In the genomic region with DNA sequence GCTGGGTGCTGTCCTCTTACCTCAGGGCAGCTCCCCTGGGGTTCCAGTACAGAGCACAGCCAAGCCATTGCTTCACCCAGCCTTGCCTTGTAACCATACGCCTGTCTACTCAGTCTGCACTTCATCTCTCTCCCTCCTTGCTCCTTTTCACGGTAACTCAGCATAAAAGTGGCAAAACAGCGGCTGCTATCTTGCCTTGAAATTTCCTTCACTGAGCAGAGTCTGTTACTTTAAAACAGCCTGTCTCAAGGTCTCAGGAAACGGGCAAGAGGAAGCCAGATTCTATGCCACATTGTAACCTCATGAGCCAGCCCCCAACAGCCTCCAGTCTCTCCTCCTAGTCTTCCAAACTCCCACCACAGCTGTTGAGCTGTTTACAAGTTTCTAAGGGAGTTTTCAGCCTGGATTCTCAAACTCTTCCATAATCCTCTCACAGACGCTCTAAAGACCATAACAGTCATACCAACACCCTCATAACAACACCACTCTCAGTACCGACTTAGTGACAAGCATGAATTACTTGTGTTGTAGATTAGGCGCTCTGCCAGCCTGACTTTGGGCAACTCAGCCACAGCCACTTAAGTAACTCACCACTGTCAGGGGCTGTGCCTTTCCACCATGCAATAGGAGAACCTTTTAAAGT, we compare ENCODE assay signal across 9 mouse cellular contexts. TPM values are rescaled to one million over a fixed set of nuclear protein-coding genes. Genes with fewer than 3 reads are reported as not detected.
A peak's percentile ranks its signal among the peaks of the same experiment; 100 is the strongest.
DNase-seq lines count a peak whose midpoint lies in the region; ATAC-seq lines count a peak whose summit lies in the region.
"Had no signal": no experiment of that assay in that cellular context is flagged by ENCODE, and none has a peak within 500 bp of the region (broad histone marks: within the 10 kb centered on the region; RNA-seq: fewer than 3 reads in every experiment).

No protein-coding gene starts in this region.

- H3K27ac ChIP-seq in heart, embryonic 16.5 days (ENCODE audit: low read length) = peak overlapping the region; percentile 37
- no peak overlapping the region for H3K27ac ChIP-seq in midbrain, embryonic 16.5 days (ENCODE audit: low read length)
- H3K27ac ChIP-seq: midbrain, embryonic 12.5 days had no signal

- peaks cover 17% of the 10 kb centered on the region for H3K4me1 ChIP-seq in heart, embryonic 16.5 days (ENCODE audit: control insufficient read depth, insufficient read depth, low read length)
- no peaks in the 10 kb centered on the region for H3K4me1 ChIP-seq in midbrain, embryonic 16.5 days (ENCODE audit: control insufficient read depth, insufficient read depth, low read length)

- peak; percentile 59 for ATAC-seq in heart, embryonic 16.5 days (replicated peaks; ENCODE audit: extremely low read depth, insufficient read depth, low FRiP score)
- ATAC-seq in midbrain, embryonic 16.5 days = no peak

- H3K4me2 ChIP-seq in heart, embryonic 16.5 days (ENCODE audit: low read depth, low read length) = peak overlapping the region; percentile 24; the same call in 1 of the 2 replicates
- no peak overlapping the region for H3K4me2 ChIP-seq in midbrain, embryonic 16.5 days (ENCODE audit: low read length)
- H3K4me2 ChIP-seq: midbrain, embryonic 12.5 days had no signal

- peaks cover 10% of the 10 kb centered on the region for H3K36me3 ChIP-seq in heart, embryonic 16.5 days (ENCODE audit: control insufficient read depth, insufficient read depth)
- H3K36me3 ChIP-seq in midbrain, embryonic 16.5 days (ENCODE audit: control insufficient read depth, insufficient read depth, low read length) = no peaks in the 10 kb centered on the region

- no peak overlapping the region for H3K4me3 ChIP-seq in heart, embryonic 16.5 days (ENCODE audit: low read length)
- no peak overlapping the region for H3K4me3 ChIP-seq in midbrain, embryonic 16.5 days (ENCODE audit: low read depth, low read length)
- H3K4me3 ChIP-seq: midbrain, embryonic 12.5 days had no signal

- no peaks in the 10 kb centered on the region for H3K27me3 ChIP-seq in heart, embryonic 16.5 days (ENCODE audit: control insufficient read depth, insufficient read depth, low read length)
- H3K27me3 ChIP-seq in midbrain, embryonic 16.5 days (ENCODE audit: control insufficient read depth, insufficient read depth, low read depth, low read length) = no peaks in the 10 kb centered on the region
- H3K27me3 ChIP-seq: midbrain, embryonic 12.5 days had no signal

- WGBS in heart, embryonic 16.5 days = 19% methylated on average over 7 of the region's 7 CpGs
- WGBS in midbrain, embryonic 16.5 days = 66% methylated on average over 7 of the region's 7 CpGs

- no peaks in the 10 kb centered on the region for H3K9me3 ChIP-seq in heart, embryonic 16.5 days (replicated peaks; ENCODE audit: control insufficient read depth, low read length)
- no peaks in the 10 kb centered on the region for H3K9me3 ChIP-seq in midbrain, embryonic 16.5 days (replicated peaks; ENCODE audit: control insufficient read depth, low read length, poor library complexity, severe bottlenecking)
- H3K9me3 ChIP-seq: midbrain, embryonic 12.5 days had no signal

- no peak overlapping the region for H3K9ac ChIP-seq in heart, embryonic 16.5 days (ENCODE audit: low read length)
- no peak overlapping the region for H3K9ac ChIP-seq in midbrain, embryonic 16.5 days (ENCODE audit: low read depth, low read length)
- H3K9ac ChIP-seq: midbrain, embryonic 12.5 days had no signal

- DNase-seq in CD4-positive, CD25-positive, alpha-beta regulatory T cell, adult 2 months (ENCODE audit: low read depth, low spot score) = peak; percentile 38
- DNase-seq in adipocyte (ENCODE audit: low spot score) = peak; percentile 21
- peak; percentile 68 for DNase-seq in lung, postnatal 14 days
- no peak for DNase-seq in right cerebral cortex, postnatal 10 days (ENCODE audit: low spot score in 2 of 2)
- DNase-seq in c-Kit-positive CD71-positive TER-119-positive erythroid progenitor cells, embryonic 14.5 days (ENCODE audit: low spot score) = no peak
- no peak for DNase-seq in layer of hippocampus, adult 11-12 months (ENCODE audit: low spot score)

RNA-seq across cellular contexts. Expression of a gene that starts 8.6 kb away (rescaled TPM):
- polyA plus RNA-seq in heart, embryonic 16.5 days (2015; fragmentation: Nextera tagmentation; extraction: Ambion mirVana) = not detected in 2 replicates
- polyA plus RNA-seq in midbrain, embryonic 16.5 days (2015; fragmentation: Nextera tagmentation; extraction: Ambion mirVana) = not detected in 2 replicates
- polyA plus RNA-seq: midbrain, embryonic 12.5 days had no signal

RNA-seq across cellular contexts. Expression of a gene that starts 21.5 kb away (rescaled TPM):
- polyA plus RNA-seq in heart, embryonic 16.5 days (2015; fragmentation: Nextera tagmentation; extraction: Ambion mirVana) = 50.2 and 69.7 TPM in 2 replicates
- polyA plus RNA-seq in midbrain, embryonic 16.5 days (2015; fragmentation: Nextera tagmentation; extraction: Ambion mirVana) = 19.4 and 20.0 TPM in 2 replicates

Comparison
In these comparisons a context has a peak if more than half of its experiments do, and no peak if none do; other contexts are left out.
1. DNase-seq: peak in CD4-positive, CD25-positive, alpha-beta regulatory T cell, adult 2 months (single experiment), adipocyte (single experiment) and lung, postnatal 14 days (single experiment); none in right cerebral cortex, postnatal 10 days (0 of 2), c-Kit-positive CD71-positive TER-119-positive erythroid progenitor cells, embryonic 14.5 days (single experiment) and layer of hippocampus, adult 11-12 months (single experiment).